Mouse (Mus musculus): ENCODE measurements around the gene Fars2. TPM values are rescaled to one million over a fixed set of nuclear protein-coding genes. Genes with fewer than 3 reads are reported as not detected.

Fars2 gene
- polyA plus RNA-seq, 1 experiment from 2014 or later = 32.2 TPM

- Histone ChIP-seq H3K27me3 (replicated peaks; ENCODE audit: control insufficient read depth, insufficient read depth, low read length) (no peaks in the 10 kb centered on the region), H3K9ac (replicated peaks; ENCODE audit: low read depth, low read length) (no peak overlapping the region), H3K4me3 (replicated peaks; ENCODE audit: low read length) (no peak overlapping the region), H3K27ac (ENCODE audit: low read length) (no peak overlapping the region), H3K36me3 (ENCODE audit: control insufficient read depth, insufficient read depth) (no peaks in the 10 kb centered on the region), H3K4me1 (replicated peaks; ENCODE audit: control insufficient read depth, insufficient read depth, low read length) (peaks cover 4% of the 10 kb centered on the region; the same call in 1 of the 2 replicates), H3K4me2 (ENCODE audit: low read length) (no peak overlapping the region), H3K9me3 (ENCODE audit: control insufficient read depth, low read length) (no peaks in the 10 kb centered on the region)
- WGBS = 94% methylated on average over 1 of the region's 1 CpGs
- ATAC-seq = no peak
These were observed 413.6 kb downstream of the Fars2 start for GRCm38 (mm10) chr13:36530852-36531251.

- no peaks in the 10 kb centered on the region for H3K36me3 ChIP-seq (ENCODE audit: control insufficient read depth, insufficient read depth)
- no peak for ATAC-seq
- H3K9me3 ChIP-seq (ENCODE audit: control insufficient read depth, low read length) = no peaks in the 10 kb centered on the region
- H3K4me3 ChIP-seq (replicated peaks; ENCODE audit: low read length) = no peak overlapping the region
- H3K9ac ChIP-seq (replicated peaks; ENCODE audit: low read depth, low read length) = no peak overlapping the region
- peaks cover 4% of the 10 kb centered on the region; the same call in 1 of the 2 replicates for H3K4me1 ChIP-seq (replicated peaks; ENCODE audit: control insufficient read depth, insufficient read depth, low read length)
- H3K4me2 ChIP-seq (ENCODE audit: low read length) = no peak overlapping the region
- H3K27ac ChIP-seq (ENCODE audit: low read length) = no peak overlapping the region
- no peaks in the 10 kb centered on the region for H3K27me3 ChIP-seq (replicated peaks; ENCODE audit: control insufficient read depth, insufficient read depth, low read length)
- WGBS = 72% methylated on average over 3 of the region's 3 CpGs
These were observed 414.7 kb downstream of the Fars2 start for GRCm38 (mm10) chr13:36531893-36532292.

- Histone ChIP-seq H3K27me3 (replicated peaks; ENCODE audit: control insufficient read depth, insufficient read depth, low read length) (no peaks in the 10 kb centered on the region), H3K36me3 (ENCODE audit: control insufficient read depth, insufficient read depth) (no peaks in the 10 kb centered on the region), H3K4me3 (replicated peaks; ENCODE audit: low read length) (no peak overlapping the region), H3K9ac (replicated peaks; ENCODE audit: low read depth, low read length) (no peak overlapping the region), H3K9me3 (ENCODE audit: control insufficient read depth, low read length) (no peaks in the 10 kb centered on the region), H3K4me1 (replicated peaks; ENCODE audit: control insufficient read depth, insufficient read depth, low read length) (peaks cover 2% of the 10 kb centered on the region; the same call in 1 of the 2 replicates), H3K4me2 (ENCODE audit: low read length) (no peak overlapping the region), H3K27ac (ENCODE audit: low read length) (no peak overlapping the region)
- 87% methylated on average over 5 of the region's 5 CpGs for WGBS
- no peak for ATAC-seq
These were observed 415.9 kb downstream of the Fars2 start for GRCm38 (mm10) chr13:36533071-36533470.

- Histone ChIP-seq H3K27ac (ENCODE audit: low read length) (no peak overlapping the region), H3K4me3 (replicated peaks; ENCODE audit: low read length) (no peak overlapping the region), H3K4me2 (ENCODE audit: low read length) (no peak overlapping the region), H3K4me1 (replicated peaks; ENCODE audit: control insufficient read depth, insufficient read depth, low read length) (peaks cover 2% of the 10 kb centered on the region; the same call in 1 of the 2 replicates), H3K27me3 (replicated peaks; ENCODE audit: control insufficient read depth, insufficient read depth, low read length) (no peaks in the 10 kb centered on the region), H3K36me3 (ENCODE audit: control insufficient read depth, insufficient read depth) (no peaks in the 10 kb centered on the region), H3K9ac (replicated peaks; ENCODE audit: low read depth, low read length) (no peak overlapping the region), H3K9me3 (ENCODE audit: control insufficient read depth, low read length) (no peaks in the 10 kb centered on the region)
- peak; percentile 46; the same call in 1 of the 2 replicates for ATAC-seq
- WGBS = 23% methylated on average over 7 of the region's 7 CpGs
These were observed 416.3 kb downstream of the Fars2 start for GRCm38 (mm10) chr13:36533518-36533917.

GRCm38 (mm10) chr13:36533966-36534540, 416.8 kb downstream of the Fars2 start:
- no peak for ATAC-seq
- 65% methylated on average over 8 of the region's 8 CpGs for WGBS
- H3K4me3 ChIP-seq (replicated peaks; ENCODE audit: low read length) = no peak overlapping the region
- no peaks in the 10 kb centered on the region for H3K9me3 ChIP-seq (ENCODE audit: control insufficient read depth, low read length)
- H3K9ac ChIP-seq (replicated peaks; ENCODE audit: low read depth, low read length) = no peak overlapping the region
- H3K4me1 ChIP-seq (replicated peaks; ENCODE audit: control insufficient read depth, insufficient read depth, low read length) = peaks cover 2% of the 10 kb centered on the region; the same call in 1 of the 2 replicates
- no peak overlapping the region for H3K4me2 ChIP-seq (ENCODE audit: low read length)
- no peaks in the 10 kb centered on the region for H3K36me3 ChIP-seq (ENCODE audit: control insufficient read depth, insufficient read depth)
- no peaks in the 10 kb centered on the region for H3K27me3 ChIP-seq (replicated peaks; ENCODE audit: control insufficient read depth, insufficient read depth, low read length)
- H3K27ac ChIP-seq (ENCODE audit: low read length) = no peak overlapping the region

- H3K4me2 ChIP-seq (ENCODE audit: low read length) = no peak overlapping the region
- H3K27ac ChIP-seq (ENCODE audit: low read length) = no peak overlapping the region
- H3K27me3 ChIP-seq (replicated peaks; ENCODE audit: control insufficient read depth, insufficient read depth, low read length) = no peaks in the 10 kb centered on the region
- WGBS = 58% methylated on average over 3 of the region's 3 CpGs
- ATAC-seq = no peak
- no peak overlapping the region for H3K9ac ChIP-seq (replicated peaks; ENCODE audit: low read depth, low read length)
- H3K9me3 ChIP-seq (ENCODE audit: control insufficient read depth, low read length) = no peaks in the 10 kb centered on the region
- H3K36me3 ChIP-seq (ENCODE audit: control insufficient read depth, insufficient read depth) = no peaks in the 10 kb centered on the region
- H3K4me3 ChIP-seq (replicated peaks; ENCODE audit: low read length) = no peak overlapping the region
- peaks cover 2% of the 10 kb centered on the region; the same call in 1 of the 2 replicates for H3K4me1 ChIP-seq (replicated peaks; ENCODE audit: control insufficient read depth, insufficient read depth, low read length)
These were observed 420.4 kb downstream of the Fars2 start for GRCm38 (mm10) chr13:36537580-36537979.

GRCm38 (mm10) chr13:36538385-36538784, 421.2 kb downstream of the Fars2 start:
- Histone ChIP-seq H3K4me1 (replicated peaks; ENCODE audit: control insufficient read depth, insufficient read depth, low read length) (peaks cover 2% of the 10 kb centered on the region; the same call in 1 of the 2 replicates), H3K4me3 (replicated peaks; ENCODE audit: low read length) (no peak overlapping the region), H3K27ac (ENCODE audit: low read length) (no peak overlapping the region), H3K27me3 (replicated peaks; ENCODE audit: control insufficient read depth, insufficient read depth, low read length) (no peaks in the 10 kb centered on the region), H3K9me3 (ENCODE audit: control insufficient read depth, low read length) (no peaks in the 10 kb centered on the region), H3K36me3 (ENCODE audit: control insufficient read depth, insufficient read depth) (no peaks in the 10 kb centered on the region), H3K9ac (replicated peaks; ENCODE audit: low read depth, low read length) (no peak overlapping the region), H3K4me2 (ENCODE audit: low read length) (no peak overlapping the region)
- ATAC-seq = no peak
- 42% methylated on average over 2 of the region's 2 CpGs for WGBS

- no peaks in the 10 kb centered on the region for H3K36me3 ChIP-seq (ENCODE audit: control insufficient read depth, insufficient read depth)
- no peaks in the 10 kb centered on the region for H3K4me1 ChIP-seq (replicated peaks; ENCODE audit: control insufficient read depth, insufficient read depth, low read length)
- ATAC-seq = no peak
- H3K4me3 ChIP-seq (replicated peaks; ENCODE audit: low read length) = no peak overlapping the region
- H3K9ac ChIP-seq (replicated peaks; ENCODE audit: low read depth, low read length) = no peak overlapping the region
- 66% methylated on average over 10 of the region's 10 CpGs for WGBS
- no peak overlapping the region for H3K4me2 ChIP-seq (ENCODE audit: low read length)
- H3K9me3 ChIP-seq (ENCODE audit: control insufficient read depth, low read length) = no peaks in the 10 kb centered on the region
- H3K27ac ChIP-seq (ENCODE audit: low read length) = no peak overlapping the region
- H3K27me3 ChIP-seq (replicated peaks; ENCODE audit: control insufficient read depth, insufficient read depth, low read length) = no peaks in the 10 kb centered on the region
These were observed 423.0 kb downstream of the Fars2 start for GRCm38 (mm10) chr13:36540231-36540630.

- Histone ChIP-seq H3K9ac (replicated peaks; ENCODE audit: low read depth, low read length) (no peak overlapping the region), H3K9me3 (ENCODE audit: control insufficient read depth, low read length) (no peaks in the 10 kb centered on the region), H3K27ac (ENCODE audit: low read length) (no peak overlapping the region), H3K4me1 (replicated peaks; ENCODE audit: control insufficient read depth, insufficient read depth, low read length) (no peaks in the 10 kb centered on the region), H3K4me3 (replicated peaks; ENCODE audit: low read length) (no peak overlapping the region), H3K4me2 (ENCODE audit: low read length) (no peak overlapping the region), H3K36me3 (ENCODE audit: control insufficient read depth, insufficient read depth) (no peaks in the 10 kb centered on the region), H3K27me3 (replicated peaks; ENCODE audit: control insufficient read depth, insufficient read depth, low read length) (no peaks in the 10 kb centered on the region)
- WGBS = 88% methylated on average over 2 of the region's 2 CpGs
- no peak for ATAC-seq
These were observed 424.1 kb downstream of the Fars2 start for GRCm38 (mm10) chr13:36541287-36541780.

Measured in forebrain, embryonic 16.5 days (tissue).